Mouse (Mus musculus) embryonic facial prominence, embryonic 11.5 days (tissue): ENCODE data around the gene Plxdc2. TPM values are rescaled to one million over a fixed set of nuclear protein-coding genes. Genes with fewer than 3 reads are reported as not detected.
A peak's percentile ranks its signal among the peaks of the same experiment; 100 is the strongest.

ENCODE experiments used
- ATAC-seq: fragments of 200-750 bp; cut with Nextera tagmentation; replicated peaks from 2 replicates; pipeline ENCODE4 v1.8.0; 2017; ENCODE audit warnings: low read depth; ENCODE audit not compliant: insufficient number of reproducible peaks, low FRiP score, low TSS enrichment
- DNase-seq: peaks from one replicate; pipeline ENCODE4 v3.0.0-alpha.2; 2015; ENCODE audit warnings: low spot score
- H3K27ac ChIP-seq: fragments of 300-500 bp; sonication (generic); replicated peaks from 2 replicates; pipeline ENCODE4 v1.5.1; 2014; ENCODE audit warnings: mild to moderate bottlenecking, low read depth, low read length, control low read depth
- H3K27me3 ChIP-seq: fragments of 300-500 bp; sonication (generic); 2 replicates; pipeline ENCODE4 v1.6.1; 2014; ENCODE audit warnings: mild to moderate bottlenecking, low read length, moderate library complexity, mixed read lengths; ENCODE audit not compliant: control insufficient read depth, insufficient read depth
- H3K36me3 ChIP-seq: fragments of 300-500 bp; sonication (generic); replicated peaks from 2 replicates; pipeline ENCODE4 v1.6.1; 2014; ENCODE audit warnings: low read depth, mild to moderate bottlenecking, low read length, moderate library complexity, mixed read lengths; ENCODE audit not compliant: control insufficient read depth, insufficient read depth
- H3K4me1 ChIP-seq: fragments of 300-500 bp; sonication (generic); 2 replicates; pipeline ENCODE4 v1.6.1; 2014; ENCODE audit warnings: low read length, mixed read lengths; ENCODE audit not compliant: control insufficient read depth, insufficient read depth
- H3K4me2 ChIP-seq: fragments of 300-500 bp; sonication (generic); 2 replicates; pipeline ENCODE4 v1.6.1; 2014; ENCODE audit warnings: low read depth, mild to moderate bottlenecking, control low read depth, low read length, moderate library complexity
- H3K4me3 ChIP-seq: fragments of 300-500 bp; sonication (generic); 2 replicates; pipeline ENCODE4 v1.5.1; 2014; ENCODE audit warnings: low read depth, low read length, control low read depth
- H3K9ac ChIP-seq: fragments of 300-500 bp; sonication (generic); replicated peaks from 2 replicates; pipeline ENCODE4 v1.6.1; 2014; ENCODE audit warnings: mild to moderate bottlenecking, control low read depth, low read length
- H3K9me3 ChIP-seq: fragments of 300-500 bp; sonication (generic); replicated peaks from 2 replicates; pipeline ENCODE4 v1.6.1; 2016; ENCODE audit warnings: mild to moderate bottlenecking, low read length, inconsistent platforms, mixed read lengths; ENCODE audit not compliant: control insufficient read depth
- WGBS: fragments of 180-500 bp; shearing (Covaris S2); extraction: QIAGEN DNeasy Blood & Tissue Kit; methylation state at CpG from one replicate; pipeline ENCODE4 v1.1.7; 2014; 5-methylcytosine and 5-hydroxymethylcytosine counted together
- polyA plus RNA-seq: library from polyadenylated mRNA; unstranded; fragments of >200 nt; fragmentation: Nextera tagmentation; extraction: Ambion mirVana; gene quantifications from 2 replicates; pipeline ENCODE4 v1.2.1, GENCODE M21; 2014

The Plxdc2 gene
- polyA plus RNA-seq, 1 experiment from 2014 or later = 20.5 TPM

DNA sequence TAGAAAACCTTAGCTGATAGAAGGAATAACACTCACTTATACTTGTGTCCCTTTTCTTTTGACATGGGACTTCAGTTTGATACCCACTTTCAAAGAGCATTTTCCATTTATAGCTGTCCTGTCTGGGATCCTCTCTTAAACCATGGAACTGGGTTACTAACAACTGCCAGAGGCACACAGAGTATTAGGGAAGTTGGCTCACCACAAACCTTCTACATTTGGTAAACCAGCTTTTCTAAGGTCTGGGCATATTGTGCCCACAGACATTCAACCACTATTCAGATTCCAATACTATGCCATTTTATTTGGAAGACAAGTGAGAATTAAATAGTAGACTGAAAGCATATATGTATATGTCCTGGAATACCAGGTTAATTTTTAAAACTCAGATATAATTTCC, 232.4 kb downstream of the Plxdc2 start:
- H3K36me3 ChIP-seq = no peaks in the 10 kb centered on the region
- DNase-seq (no peak), ATAC-seq (no peak)
- no peak overlapping the region for H3K27ac ChIP-seq
- H3K4me3 ChIP-seq = no peak overlapping the region
- H3K4me2 ChIP-seq = no peak overlapping the region
- no peaks in the 10 kb centered on the region for H3K27me3 ChIP-seq
- H3K4me1 ChIP-seq = no peaks in the 10 kb centered on the region
- H3K9me3 ChIP-seq = no peaks in the 10 kb centered on the region
- no peak overlapping the region for H3K9ac ChIP-seq

DNA sequence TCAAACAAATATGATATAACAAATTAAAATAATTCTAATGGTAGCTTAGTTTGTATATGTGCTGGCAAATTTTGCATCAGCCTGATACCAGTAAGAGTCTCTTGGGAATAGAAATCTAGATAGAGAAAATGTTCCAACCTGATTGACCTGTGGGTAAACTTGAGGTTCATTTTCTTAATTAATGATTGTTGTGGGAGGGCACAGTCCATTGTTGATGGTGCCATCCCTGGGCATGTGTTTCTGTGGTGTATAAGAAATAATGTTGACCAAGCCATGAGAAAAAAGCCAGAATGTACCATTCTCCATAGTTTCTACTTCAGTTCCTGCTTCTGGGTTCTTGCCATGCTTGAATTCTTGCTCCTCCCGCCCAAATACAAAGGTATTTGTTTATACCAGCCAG, 239.3 kb downstream of the Plxdc2 start:
- Histone ChIP-seq H3K4me1 (no peaks in the 10 kb centered on the region), H3K4me2 (no peak overlapping the region), H3K9me3 (no peaks in the 10 kb centered on the region), H3K27ac (no peak overlapping the region), H3K4me3 (no peak overlapping the region), H3K36me3 (no peaks in the 10 kb centered on the region), H3K27me3 (no peaks in the 10 kb centered on the region), H3K9ac (no peak overlapping the region)
- no peak for ATAC-seq
- no peak for DNase-seq
- 76% methylated on average over 1 of the region's 1 CpGs for WGBS

DNA sequence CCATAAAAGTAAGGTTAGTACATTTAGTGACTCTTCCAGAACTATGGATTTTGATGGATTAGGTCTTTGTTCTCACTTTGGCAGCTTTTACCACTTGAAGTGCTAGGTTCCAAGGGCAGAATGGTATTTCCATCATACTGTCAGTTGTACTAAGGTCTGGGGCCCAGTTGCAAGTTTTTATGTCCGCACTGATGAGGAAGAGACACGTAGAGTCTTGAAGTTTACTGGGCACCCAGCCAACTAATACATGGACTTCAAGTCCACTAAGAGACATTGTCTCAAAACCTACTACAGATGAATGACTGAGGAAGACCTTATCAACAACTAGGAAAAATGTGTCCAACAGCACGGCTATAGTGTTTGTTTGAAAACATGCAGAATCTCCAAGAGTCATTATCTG, 242.1 kb downstream of the Plxdc2 start:
- H3K4me3 ChIP-seq = no peak overlapping the region
- no peak overlapping the region for H3K9ac ChIP-seq
- H3K36me3 ChIP-seq = no peaks in the 10 kb centered on the region
- WGBS = 87% methylated on average over 3 of the region's 3 CpGs
- no peak for DNase-seq
- H3K4me2 ChIP-seq = no peak overlapping the region
- H3K27me3 ChIP-seq = no peaks in the 10 kb centered on the region
- no peak overlapping the region for H3K27ac ChIP-seq
- no peak for ATAC-seq
- no peaks in the 10 kb centered on the region for H3K4me1 ChIP-seq
- H3K9me3 ChIP-seq = no peaks in the 10 kb centered on the region

DNA sequence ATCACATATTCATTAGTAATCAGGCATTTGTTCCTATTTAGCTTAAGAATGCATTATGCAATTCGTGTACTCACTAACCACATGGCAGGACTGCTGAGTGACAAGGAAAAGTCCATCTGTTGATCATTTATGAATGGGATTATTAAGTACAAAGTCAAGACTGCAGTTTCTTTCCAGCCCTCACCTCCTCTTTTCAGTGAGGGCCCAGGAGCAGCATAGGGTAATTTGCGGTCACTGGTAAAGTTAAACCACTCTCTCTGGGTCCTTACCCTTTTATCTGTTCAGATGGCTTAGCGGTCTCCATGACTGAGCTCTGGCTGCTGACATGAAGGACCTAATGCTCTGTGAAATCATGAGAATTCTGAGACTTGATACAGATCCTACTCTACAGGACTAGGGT, 248.2 kb downstream of the Plxdc2 start:
- ATAC-seq (no peak), DNase-seq (peak; percentile 13)
- WGBS = 68% methylated on average over 3 of the region's 3 CpGs

DNA sequence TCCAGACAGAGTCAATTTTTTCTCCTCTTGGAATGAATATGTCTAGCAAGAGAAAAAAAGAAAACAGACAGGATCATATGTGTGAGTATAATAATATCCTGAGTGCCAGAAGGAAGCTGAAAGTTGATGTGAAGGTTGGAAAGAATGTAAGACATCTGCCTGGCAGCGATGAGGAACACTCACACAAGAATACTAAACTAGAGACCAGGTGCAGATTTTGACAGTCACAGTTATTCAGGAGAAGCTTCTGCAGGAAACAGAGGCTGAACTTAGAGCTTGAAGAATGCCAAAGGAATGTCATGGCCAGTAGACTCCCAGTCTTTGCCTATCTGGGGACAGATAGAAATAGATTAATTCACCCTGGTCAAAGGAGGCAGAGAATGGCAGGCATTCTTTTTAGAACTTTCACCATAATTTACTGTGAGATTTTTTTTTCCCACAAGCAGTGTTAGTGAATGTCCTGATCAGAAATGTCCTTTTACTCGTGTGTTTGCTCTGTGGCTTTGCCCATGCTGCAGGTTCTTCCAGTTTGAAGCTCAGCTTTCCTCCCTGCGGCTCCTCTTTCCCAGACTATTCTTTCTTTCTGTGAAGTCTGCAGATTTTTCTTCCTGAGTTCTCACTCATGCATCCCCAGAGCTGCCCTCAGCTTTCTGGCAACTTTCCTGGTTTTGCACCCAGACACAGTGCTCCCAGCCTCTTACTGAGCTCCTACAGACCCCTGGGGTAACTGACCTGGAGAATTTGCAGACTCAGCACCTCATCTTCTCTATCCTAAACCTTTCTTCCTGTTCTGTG, 251.9 kb downstream of the Plxdc2 start:
- Histone ChIP-seq H3K4me1 (no peaks in the 10 kb centered on the region), H3K27me3 (no peaks in the 10 kb centered on the region), H3K9me3 (no peaks in the 10 kb centered on the region), H3K4me2 (no peak overlapping the region), H3K27ac (no peak overlapping the region), H3K36me3 (no peaks in the 10 kb centered on the region), H3K9ac (no peak overlapping the region), H3K4me3 (no peak overlapping the region)
- ATAC-seq (no peak), DNase-seq (no peak)
- WGBS = 65% methylated on average over 3 of the region's 3 CpGs

More for the DNA sequence above, 248.2 kb downstream of the Plxdc2 start:
- no peak overlapping the region for H3K4me3 ChIP-seq
- no peaks in the 10 kb centered on the region for H3K36me3 ChIP-seq
- no peak overlapping the region for H3K27ac ChIP-seq
- H3K9ac ChIP-seq = no peak overlapping the region
- no peaks in the 10 kb centered on the region for H3K27me3 ChIP-seq
- H3K4me2 ChIP-seq = no peak overlapping the region
- no peaks in the 10 kb centered on the region for H3K4me1 ChIP-seq
- no peaks in the 10 kb centered on the region for H3K9me3 ChIP-seq

DNA sequence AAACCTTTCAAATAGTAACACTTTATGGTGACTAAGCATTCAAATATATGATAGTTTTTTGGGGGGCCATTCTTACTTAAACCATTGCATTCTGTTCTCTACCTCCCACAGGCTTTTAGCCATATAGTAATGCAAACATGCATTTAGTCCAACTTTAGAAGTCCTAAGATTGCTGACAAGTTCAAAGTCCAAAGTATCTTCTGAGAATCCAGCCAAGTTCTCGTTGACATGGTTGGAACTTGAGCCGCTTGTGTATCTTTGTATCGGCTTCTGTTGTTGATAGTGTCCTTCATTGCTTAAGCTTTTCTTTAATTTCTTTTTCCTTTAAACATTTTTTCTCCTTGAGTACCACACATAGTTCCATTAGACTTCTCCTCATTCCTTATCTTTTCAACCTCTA, 286.0 kb downstream of the Plxdc2 start:
- no peak overlapping the region for H3K9ac ChIP-seq
- H3K9me3 ChIP-seq = no peaks in the 10 kb centered on the region
- no peak overlapping the region for H3K4me3 ChIP-seq
- no peaks in the 10 kb centered on the region for H3K27me3 ChIP-seq
- 92% methylated on average over 3 of the region's 3 CpGs for WGBS
- H3K27ac ChIP-seq = no peak overlapping the region
- H3K4me1 ChIP-seq = no peaks in the 10 kb centered on the region
- H3K4me2 ChIP-seq = no peak overlapping the region
- ATAC-seq = no peak
- no peaks in the 10 kb centered on the region for H3K36me3 ChIP-seq
- no peak for DNase-seq

DNA sequence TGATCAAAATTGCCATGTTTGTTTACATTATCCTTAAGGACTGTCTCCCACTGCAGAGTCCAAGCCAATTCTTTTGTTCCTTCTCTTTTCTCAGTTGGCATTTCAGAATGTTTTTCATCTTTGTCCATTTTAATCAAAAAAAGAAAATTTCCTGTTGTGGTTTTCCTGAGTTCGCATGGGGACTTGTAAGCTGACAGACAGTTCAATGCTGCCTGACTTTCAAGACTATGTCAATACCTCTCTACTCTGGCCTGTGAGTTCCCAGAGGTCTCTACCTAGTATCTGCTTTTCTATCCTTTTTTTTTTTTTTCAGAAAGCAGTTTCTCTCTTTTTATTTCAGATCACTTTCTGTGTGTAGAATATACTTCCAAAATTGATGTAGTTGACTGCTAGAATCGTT, 295.6 kb downstream of the Plxdc2 start:
- Histone ChIP-seq H3K4me2 (no peak overlapping the region), H3K9ac (no peak overlapping the region), H3K36me3 (no peaks in the 10 kb centered on the region), H3K27ac (no peak overlapping the region), H3K4me3 (no peak overlapping the region), H3K27me3 (no peaks in the 10 kb centered on the region), H3K9me3 (no peaks in the 10 kb centered on the region), H3K4me1 (no peaks in the 10 kb centered on the region)
- no peak for DNase-seq
- ATAC-seq = no peak
- WGBS = 79% methylated on average over 2 of the region's 2 CpGs

DNA sequence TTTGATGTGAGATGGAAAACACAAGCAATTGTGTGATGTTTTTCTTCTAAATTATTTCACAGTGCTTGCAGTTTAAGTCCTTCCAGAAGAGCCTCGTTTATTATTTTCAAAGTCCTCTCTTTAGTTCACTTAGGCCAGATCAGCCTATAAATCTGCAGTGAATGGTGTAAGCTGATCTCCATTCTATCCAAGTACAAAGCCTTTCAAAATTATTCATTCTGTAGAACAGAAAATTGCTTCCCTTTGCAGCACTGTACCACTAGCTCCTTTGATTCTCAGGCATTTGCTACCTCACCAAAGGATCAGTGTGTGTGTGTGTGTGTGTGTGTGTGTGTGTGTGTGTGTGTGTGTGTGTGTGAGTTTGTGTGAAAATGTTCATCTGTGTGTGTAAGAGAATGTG, 308.4 kb downstream of the Plxdc2 start:
- Histone ChIP-seq H3K36me3 (no peaks in the 10 kb centered on the region), H3K4me1 (no peaks in the 10 kb centered on the region), H3K4me2 (no peak overlapping the region), H3K27ac (no peak overlapping the region), H3K9ac (no peak overlapping the region), H3K27me3 (no peaks in the 10 kb centered on the region), H3K9me3 (no peaks in the 10 kb centered on the region), H3K4me3 (no peak overlapping the region)
- 19% methylated on average over 1 of the region's 1 CpGs for WGBS
- peak; percentile 18 for DNase-seq
- ATAC-seq = no peak; the same call in 1 of the 2 replicates
